Comparison of ENCODE assay signal across 7 mouse cellular contexts in genomic region chr9:63959933-63960828, GRCm38 (mm10).
DNase-seq lines count a peak whose midpoint lies in the region; ATAC-seq and TF ChIP-seq lines count a peak whose summit lies in the region.

No protein-coding gene starts in this region.

- H3K9me3 ChIP-seq in forebrain, embryonic 12.5 days, result no peaks in the 10 kb centered on the region
- no peaks in the 10 kb centered on the region for H3K9me3 ChIP-seq in intestine, embryonic 16.5 days (ENCODE audit: control insufficient read depth, low read length)
- no peaks in the 10 kb centered on the region for H3K9me3 ChIP-seq in liver, postnatal 0 days (ENCODE audit: low read length)
- H3K9me3 ChIP-seq in stomach, postnatal 0 days (ENCODE audit: control insufficient read depth, low read length), result no peaks in the 10 kb centered on the region

- no peaks in the 10 kb centered on the region for H3K36me3 ChIP-seq in forebrain, embryonic 12.5 days (replicated peaks)
- no peaks in the 10 kb centered on the region for H3K36me3 ChIP-seq in intestine, embryonic 16.5 days (ENCODE audit: control insufficient read depth, insufficient read depth, low read length)
- H3K36me3 ChIP-seq in liver, postnatal 0 days (replicated peaks; ENCODE audit: insufficient read depth, low read length), result no peaks in the 10 kb centered on the region
- H3K36me3 ChIP-seq in stomach, postnatal 0 days (ENCODE audit: control insufficient read depth, insufficient read depth, low read length), result no peaks in the 10 kb centered on the region

- H3K9ac ChIP-seq in forebrain, embryonic 12.5 days, result peak overlapping the region; percentile 48; the same call in 1 of the 2 replicates
- peak overlapping the region; percentile 60 for H3K9ac ChIP-seq in intestine, embryonic 16.5 days (ENCODE audit: low read depth, low read length)
- H3K9ac ChIP-seq in liver, postnatal 0 days (replicated peaks), result no peak overlapping the region
- peak overlapping the region; percentile 48 for H3K9ac ChIP-seq in stomach, postnatal 0 days (ENCODE audit: low read length)

- no peak for TF ChIP-seq CTCF in liver, postnatal 0 days (IDR thresholded peaks at IDR 0.05; ENCODE audit: low read depth)
- no peak for TF ChIP-seq CTCF in stomach, postnatal 0 days (IDR thresholded peaks at IDR 0.05; ENCODE audit: low read depth)

- peaks cover 50% of the 10 kb centered on the region for H3K4me1 ChIP-seq in brown adipose tissue, adult 24 weeks (ENCODE audit: control insufficient read depth, insufficient read depth, insufficient read length, low read length)
- peaks cover 50% of the 10 kb centered on the region for H3K4me1 ChIP-seq in forebrain, embryonic 12.5 days
- peaks cover 65% of the 10 kb centered on the region for H3K4me1 ChIP-seq in intestine, embryonic 16.5 days (ENCODE audit: control insufficient read depth, insufficient read depth, low read length)
- H3K4me1 ChIP-seq in liver, postnatal 0 days (ENCODE audit: insufficient read depth), result peaks cover 19% of the 10 kb centered on the region
- H3K4me1 ChIP-seq in stomach, postnatal 0 days (replicated peaks; ENCODE audit: control insufficient read depth, insufficient read depth), result peaks cover 13% of the 10 kb centered on the region

- intact Hi-C loops in left cerebral cortex, postnatal 25 days (cut with DNase I), result loop anchor here (2.0 kb wide), 1 partner anchor 61 kb away; no protein-coding TSS in a partner anchor

- 6% methylated on average over 21 of the region's 21 CpGs for WGBS in forebrain, embryonic 12.5 days
- WGBS in intestine, embryonic 16.5 days, result 12% methylated on average over 21 of the region's 21 CpGs
- WGBS in liver, postnatal 0 days (ENCODE audit: insufficient replicate concordance), result 24% methylated on average over 21 of the region's 21 CpGs
- 15% methylated on average over 21 of the region's 21 CpGs for WGBS in stomach, postnatal 0 days

- no peak for DNase-seq in liver, postnatal 0 days
- peak; percentile 58 for DNase-seq in stomach, postnatal 0 days (ENCODE audit: low spot score)
- no peak for DNase-seq in left cerebral cortex, postnatal 25 days (ENCODE audit: low spot score in 2 of 2)
- no peak for DNase-seq in cerebellum, postnatal 4 days (ENCODE audit: low spot score in 2 of 2)

- peak overlapping the region; percentile 42 for H3K4me3 ChIP-seq in brown adipose tissue, adult 24 weeks (ENCODE audit: insufficient read depth, low read depth, low read length)
- no peak overlapping the region for H3K4me3 ChIP-seq in forebrain, embryonic 12.5 days (replicated peaks)
- no peak overlapping the region for H3K4me3 ChIP-seq in intestine, embryonic 16.5 days (ENCODE audit: low read length)
- H3K4me3 ChIP-seq in liver, postnatal 0 days (ENCODE audit: low read depth, low read length), result no peak overlapping the region
- no peak overlapping the region for H3K4me3 ChIP-seq in stomach, postnatal 0 days (ENCODE audit: low read depth, low read length)

- no peak for TF ChIP-seq EP300 in liver, postnatal 0 days (IDR thresholded peaks at IDR 0.05; ENCODE audit: low read depth)
- TF ChIP-seq EP300 in stomach, postnatal 0 days (optimal IDR thresholded peaks at IDR 0.05), result no peak

- ATAC-seq in forebrain, embryonic 12.5 days (ENCODE audit: low FRiP score), result 0 out of 2 replicates have a peak, but pooled peaks have one; percentile 14
- ATAC-seq in intestine, embryonic 16.5 days, result peak; percentile 55
- ATAC-seq in liver, postnatal 0 days, result no peak
- peak; percentile 21; the same call in 1 of the 2 replicates for ATAC-seq in stomach, postnatal 0 days (ENCODE audit: low FRiP score, low TSS enrichment)

- H3K27ac ChIP-seq in brown adipose tissue, adult 24 weeks (replicated peaks; ENCODE audit: low read depth, low read length), result peak overlapping the region; percentile 87
- H3K27ac ChIP-seq in forebrain, embryonic 12.5 days, result peak overlapping the region; percentile 80
- H3K27ac ChIP-seq in intestine, embryonic 16.5 days (ENCODE audit: low read length), result peak overlapping the region; percentile 73
- peak overlapping the region; percentile 44 for H3K27ac ChIP-seq in liver, postnatal 0 days (ENCODE audit: low read depth)
- peak overlapping the region; percentile 73 for H3K27ac ChIP-seq in stomach, postnatal 0 days (replicated peaks)

- H3K27me3 ChIP-seq in forebrain, embryonic 12.5 days, result peaks cover 7% of the 10 kb centered on the region; the same call in 1 of the 2 replicates
- H3K27me3 ChIP-seq in intestine, embryonic 16.5 days (replicated peaks; ENCODE audit: control insufficient read depth, insufficient read depth, low read length), result no peaks in the 10 kb centered on the region
- H3K27me3 ChIP-seq in liver, postnatal 0 days (ENCODE audit: insufficient read depth, low read length), result no peaks in the 10 kb centered on the region
- no peaks in the 10 kb centered on the region for H3K27me3 ChIP-seq in stomach, postnatal 0 days (ENCODE audit: control insufficient read depth, insufficient read depth, low read length)

- peak overlapping the region; percentile 31 for H3K4me2 ChIP-seq in forebrain, embryonic 12.5 days
- peak overlapping the region; percentile 24 for H3K4me2 ChIP-seq in intestine, embryonic 16.5 days (ENCODE audit: low read depth, low read length)
- H3K4me2 ChIP-seq in liver, postnatal 0 days (ENCODE audit: low read depth, low read length), result 0 out of 2 replicates have a peak overlapping the region, but pooled peaks have one; percentile 22
- peak overlapping the region; percentile 29 for H3K4me2 ChIP-seq in stomach, postnatal 0 days (replicated peaks; ENCODE audit: low read depth)
